Mouse (Mus musculus) left cerebral cortex, adult 8-10 months (tissue): ENCODE measurements around the gene Vwa8. TPM values are rescaled to one million over a fixed set of nuclear protein-coding genes. Genes with fewer than 3 reads are reported as not detected.

Experiments used
- total RNA-seq, 4 experiments: library from RNA; stranded (reverse); gene quantifications; 2 replicates each; pipeline ENCODE4 v1.2.4; 2022

The Vwa8 gene
- total RNA-seq, 4 experiments from 2014 or later, result 34.7 to 41.3 (median 40.1) TPM

Other genes starting within 250 kb of the Vwa8 start
- gene Dgkh, start 116.3 kb upstream of the Vwa8 start, total RNA-seq, result 10 to 100 TPM; 62.4 to 73.0 (median 68.9) TPM